Mouse (Mus musculus) CD4-positive, CD25-positive, alpha-beta regulatory T cell, adult 2 months (primary cell): ENCODE results near the gene Pmch.

ENCODE experiments used
- DNase-seq: peaks from one replicate; pipeline ENCODE4 v3.0.0-alpha.2; 2012; ENCODE audit warnings: low read depth, low spot score

The Pmch gene

GRCm38 (mm10) chr10:88090772-88091171, at the start of gene Pmch:
TSS of gene Pmch (plus strand) at chr10:88091072.
- no peak for DNase-seq

- no peak for DNase-seq
Observed at GRCm38 (mm10) chr10:88044297-88044696, 46.6 kb upstream of the Pmch start.

- no peak for DNase-seq
Observed at GRCm38 (mm10) chr10:88046098-88046771, 44.6 kb upstream of the Pmch start.

GRCm38 (mm10) chr10:88054233-88054985, 36.5 kb upstream of the Pmch start:
- no peak for DNase-seq

- no peak for DNase-seq
Observed at GRCm38 (mm10) chr10:88056950-88057649, 33.8 kb upstream of the Pmch start.

GRCm38 (mm10) chr10:88063436-88063835, 27.4 kb upstream of the Pmch start:
- DNase-seq = no peak

GRCm38 (mm10) chr10:88064872-88065271, 26.0 kb upstream of the Pmch start:
- DNase-seq = no peak

- no peak for DNase-seq
Observed at GRCm38 (mm10) chr10:88067377-88067776, 23.5 kb upstream of the Pmch start.

- no peak for DNase-seq
Observed at GRCm38 (mm10) chr10:88106169-88106568, 15.3 kb downstream of the Pmch start.

GRCm38 (mm10) chr10:88113290-88113689, 22.4 kb downstream of the Pmch start:
- DNase-seq = no peak

- no peak for DNase-seq
Observed at GRCm38 (mm10) chr10:88119721-88120120, 28.8 kb downstream of the Pmch start.

GRCm38 (mm10) chr10:88135630-88136029, 44.8 kb downstream of the Pmch start:
- no peak for DNase-seq
